Mouse (Mus musculus) layer of hippocampus, adult 11-12 months (tissue): ENCODE results near the gene Gpd1.
A peak's percentile ranks its signal among the peaks of the same experiment; 100 is the strongest.
"Not testable (repeated sequence)": the region's sequence is repeated elsewhere in the genome, so short reads cannot be mapped to it uniquely, and the experiment has no call there.

Experiments
- DNase-seq: peaks from one replicate; pipeline ENCODE4 v3.0.0; 2022; ENCODE audit warnings: low spot score

Gene Gpd1

DNA sequence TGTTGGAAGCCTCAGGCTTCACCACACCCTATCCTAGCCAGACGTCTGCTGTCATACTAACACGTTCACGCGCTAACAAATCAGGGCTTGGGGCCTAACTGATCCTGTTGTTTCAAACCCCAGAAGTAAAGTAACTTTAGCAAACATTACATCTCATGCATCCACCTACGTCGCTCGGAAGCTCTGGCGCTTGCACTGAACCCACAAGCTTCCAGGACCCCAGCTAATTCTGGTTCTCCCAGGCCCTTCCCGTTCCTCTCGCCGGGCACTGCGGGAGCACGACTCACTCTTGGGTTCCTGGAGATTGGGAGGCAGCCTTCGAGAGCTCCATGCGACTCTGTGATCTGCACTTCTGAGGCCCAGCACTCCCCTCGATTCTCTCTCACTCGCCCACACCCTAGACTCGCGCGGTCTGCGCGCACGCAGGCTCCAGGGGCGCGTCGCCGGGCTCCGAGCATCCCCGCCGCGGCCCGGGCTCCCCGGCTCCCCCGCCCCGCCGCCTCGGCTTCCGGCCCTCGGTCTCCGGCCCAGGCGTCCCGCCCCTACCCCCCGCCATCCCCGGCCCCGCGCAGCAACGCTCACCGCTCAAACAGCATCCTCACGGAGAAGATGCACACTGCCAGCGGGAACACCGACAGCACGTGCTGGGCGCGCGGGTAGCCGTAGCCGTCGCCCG lies 54.4 kb downstream of the Gpd1 start:
- DNase-seq, result peak; percentile 33

GRCm38 (mm10) chr15:99772277-99772880 lies 55.1 kb downstream of the Gpd1 start:
- DNase-seq, result peak; percentile 86

DNA sequence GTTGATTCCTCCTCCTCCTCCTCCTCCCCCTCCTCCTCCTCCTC lies 55.4 kb downstream of the Gpd1 start, which contains the start of gene Cers5:
Cers5 (minus strand) TSS at position 5 of the 44 bp plus-strand sequence.
- not testable (repeated sequence) for DNase-seq

- DNase-seq, result no peak
Observed at GRCm38 (mm10) chr15:99772925-99773324, 55.6 kb downstream of the Gpd1 start.
